Mouse (Mus musculus) adrenal gland, postnatal 14 days (tissue): Measurements from ENCODE around the gene Aldh16a1. TPM values are rescaled to one million over a fixed set of nuclear protein-coding genes. Genes with fewer than 3 reads are reported as not detected.

Source experiments
- DNase-seq: peaks from one replicate; pipeline ENCODE4 v3.0.0; 2021; ENCODE audit warnings: mixed read lengths
- long read RNA-seq, 2 experiments: library from polyadenylated mRNA; stranded (forward); transcript quantifications; one replicate each; pipeline ENCODE4 v2.0.0; 2021
- total RNA-seq: library from RNA; stranded (reverse); gene quantifications from 2 replicates; pipeline ENCODE4 v1.2.3, GENCODE M21; 2021

The Aldh16a1 gene
- 59.8 and 59.9 TPM in 2 replicates for total RNA-seq
- long read RNA-seq, experiment 1, transcript Aldh16a1-206 (17 exons, 3,537 nt), result major isoform, 52 of 70 reads
- long read RNA-seq, experiment 1, partial matches to known transcripts, result 8 of 70 reads
- long read RNA-seq, experiment 1, other reads (novel, unspliced or antisense), result 10 of 70 reads
- long read RNA-seq, experiment 2, full-length matches to known transcripts, result 31 of 53 reads
- long read RNA-seq, experiment 2, partial matches to known transcripts, result 20 of 53 reads
- long read RNA-seq, experiment 2, other reads (novel, unspliced or antisense), result 2 of 53 reads

DNA sequence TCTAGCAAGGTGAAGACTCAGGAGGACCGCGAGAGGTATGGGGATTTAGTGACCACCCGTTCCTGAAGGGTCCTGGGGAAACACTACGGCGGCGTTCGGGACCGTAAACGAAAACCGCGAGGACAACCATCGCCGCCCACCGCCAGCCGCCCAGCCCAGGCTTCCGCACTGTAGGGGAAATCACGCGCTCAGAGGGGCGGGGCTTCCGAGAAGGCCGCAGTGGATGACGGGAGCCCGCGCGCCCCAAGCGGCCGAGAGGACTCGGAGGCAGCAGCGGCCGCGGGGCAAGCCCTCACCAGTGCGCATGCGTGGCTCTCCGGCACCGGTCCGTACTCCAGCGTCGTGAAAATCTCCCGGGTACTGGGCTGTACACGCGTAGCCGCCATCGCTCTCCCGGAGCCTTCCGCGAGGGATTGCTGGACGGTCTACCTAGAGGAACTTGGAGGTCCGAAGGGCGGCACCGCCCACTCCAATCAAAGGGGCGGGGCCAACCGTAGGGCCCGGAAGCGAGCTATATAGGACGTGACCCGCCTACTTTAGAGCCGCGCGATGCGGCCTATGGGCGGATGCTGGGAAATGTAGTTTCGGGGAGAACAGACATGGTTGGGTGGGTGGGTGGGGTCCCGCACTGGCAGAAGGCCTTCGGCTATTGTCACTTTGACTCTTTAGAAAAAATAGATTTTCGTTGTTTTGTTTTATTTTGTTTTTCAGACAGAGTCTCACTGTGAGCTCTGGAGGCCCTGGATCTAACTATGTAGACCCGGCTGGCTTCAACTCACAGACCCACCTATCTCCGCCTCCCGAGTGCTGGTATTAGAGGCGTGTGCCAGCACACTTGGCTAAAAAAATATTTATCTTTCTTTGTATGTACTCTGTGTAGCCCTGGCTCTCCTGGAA lies at the start of gene Aldh16a1, which contains the start of gene Pih1d1:
TSS of gene Aldh16a1 (minus strand) at position 489 of the 897 bp plus-strand sequence.
TSS of gene Pih1d1 (plus strand) at position 208 of the 897 bp plus-strand sequence.
- DNase-seq, result peak; percentile 98

DNA sequence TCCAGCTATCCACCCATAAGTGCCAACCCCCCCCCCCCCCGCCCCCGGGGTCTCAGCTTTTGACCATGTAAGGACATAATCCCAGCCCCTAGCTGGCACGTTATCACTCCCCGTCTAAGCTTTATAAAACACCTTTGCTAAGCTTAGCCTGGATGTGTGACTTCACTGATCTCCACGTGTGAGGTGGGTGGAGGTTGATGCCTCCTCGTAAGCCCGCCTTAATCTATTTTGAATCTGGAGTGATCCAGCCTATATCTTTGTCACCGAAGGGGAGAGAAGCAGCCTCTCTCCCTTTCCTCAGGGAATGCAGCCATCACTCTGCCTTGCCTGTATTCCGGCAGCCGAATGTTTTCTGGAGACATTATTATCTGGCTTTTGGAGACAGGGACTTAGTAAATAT lies 48.3 kb upstream of the Aldh16a1 start:
- no peak for DNase-seq

DNA sequence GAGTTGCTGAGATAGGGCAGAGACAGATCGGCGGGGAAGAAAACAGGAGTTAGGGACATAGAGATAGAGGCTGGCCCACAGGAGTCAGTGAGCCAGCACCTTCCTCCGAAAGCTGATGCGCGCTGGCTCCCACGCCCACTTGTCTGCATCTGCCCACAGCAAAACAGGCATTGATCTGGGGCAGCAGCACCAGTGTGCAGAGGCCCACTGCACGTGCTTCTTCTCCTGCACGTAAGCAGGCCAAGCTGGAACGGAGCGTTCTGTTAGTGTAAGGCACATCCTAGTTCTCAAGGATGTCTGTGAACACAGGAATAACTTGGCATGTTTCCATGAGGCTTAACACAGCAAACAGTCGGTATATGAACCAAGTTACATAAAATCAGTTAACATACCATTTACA lies 44.6 kb upstream of the Aldh16a1 start:
- no peak for DNase-seq

DNA sequence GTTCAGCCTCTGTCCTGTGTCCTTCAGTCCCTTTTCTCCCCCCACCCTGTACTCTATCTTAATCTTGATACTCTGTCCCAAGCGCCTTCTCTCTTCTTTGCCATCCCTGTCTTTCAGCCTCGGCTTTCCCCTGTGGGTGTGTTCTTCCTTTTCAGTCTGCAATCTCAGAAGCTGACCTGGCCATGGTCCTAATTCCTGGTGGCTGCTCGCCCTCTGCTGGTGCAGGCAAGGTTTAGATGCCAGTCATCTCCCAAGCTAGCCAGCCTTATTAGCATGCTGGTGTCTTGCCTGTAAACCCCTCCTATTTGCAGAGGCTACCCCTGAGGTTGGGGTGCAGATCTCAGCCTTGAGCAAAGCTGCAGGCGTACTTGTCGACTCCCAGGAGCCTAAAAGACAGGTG lies 44.1 kb upstream of the Aldh16a1 start:
- DNase-seq, result peak; percentile 86

DNA sequence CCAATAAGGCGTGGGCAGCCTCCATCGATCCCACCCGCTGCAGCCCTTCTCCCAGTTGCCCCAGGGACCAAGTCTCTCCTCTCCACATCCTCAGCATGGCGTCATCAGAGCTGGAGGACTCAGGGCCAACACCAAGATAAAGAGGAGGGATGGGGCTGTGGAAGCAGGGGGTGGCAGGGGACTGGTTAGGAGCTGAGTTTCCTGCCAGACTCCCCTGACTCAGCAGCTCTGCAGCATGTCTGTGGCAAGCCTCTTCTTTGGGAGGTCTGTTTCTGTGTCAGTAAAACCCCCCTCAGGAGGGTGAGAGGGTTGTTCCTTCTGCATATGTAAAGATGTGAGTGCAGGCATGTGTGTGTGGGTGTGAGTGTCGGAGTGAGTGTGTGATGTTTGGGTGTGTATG lies 42.6 kb upstream of the Aldh16a1 start:
- DNase-seq, result no peak

DNA sequence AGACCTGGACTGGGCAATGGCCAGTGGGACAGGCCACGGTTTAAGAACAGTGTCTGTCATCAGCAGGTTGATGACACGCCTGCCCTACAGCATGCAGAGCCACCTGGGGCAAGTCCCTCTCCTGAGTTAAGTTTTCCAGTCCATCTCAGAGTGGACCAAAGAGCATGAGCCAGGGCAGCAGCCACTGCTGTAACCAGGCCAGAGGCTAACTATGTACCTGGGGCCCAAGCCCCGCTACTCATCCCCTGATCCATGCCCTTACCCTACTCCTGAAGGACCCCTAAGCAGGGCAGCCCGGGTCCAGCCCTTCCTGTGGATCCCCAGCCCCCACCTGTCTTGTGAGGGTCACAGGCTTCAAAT lies 41.8 kb upstream of the Aldh16a1 start:
- DNase-seq, result no peak

DNA sequence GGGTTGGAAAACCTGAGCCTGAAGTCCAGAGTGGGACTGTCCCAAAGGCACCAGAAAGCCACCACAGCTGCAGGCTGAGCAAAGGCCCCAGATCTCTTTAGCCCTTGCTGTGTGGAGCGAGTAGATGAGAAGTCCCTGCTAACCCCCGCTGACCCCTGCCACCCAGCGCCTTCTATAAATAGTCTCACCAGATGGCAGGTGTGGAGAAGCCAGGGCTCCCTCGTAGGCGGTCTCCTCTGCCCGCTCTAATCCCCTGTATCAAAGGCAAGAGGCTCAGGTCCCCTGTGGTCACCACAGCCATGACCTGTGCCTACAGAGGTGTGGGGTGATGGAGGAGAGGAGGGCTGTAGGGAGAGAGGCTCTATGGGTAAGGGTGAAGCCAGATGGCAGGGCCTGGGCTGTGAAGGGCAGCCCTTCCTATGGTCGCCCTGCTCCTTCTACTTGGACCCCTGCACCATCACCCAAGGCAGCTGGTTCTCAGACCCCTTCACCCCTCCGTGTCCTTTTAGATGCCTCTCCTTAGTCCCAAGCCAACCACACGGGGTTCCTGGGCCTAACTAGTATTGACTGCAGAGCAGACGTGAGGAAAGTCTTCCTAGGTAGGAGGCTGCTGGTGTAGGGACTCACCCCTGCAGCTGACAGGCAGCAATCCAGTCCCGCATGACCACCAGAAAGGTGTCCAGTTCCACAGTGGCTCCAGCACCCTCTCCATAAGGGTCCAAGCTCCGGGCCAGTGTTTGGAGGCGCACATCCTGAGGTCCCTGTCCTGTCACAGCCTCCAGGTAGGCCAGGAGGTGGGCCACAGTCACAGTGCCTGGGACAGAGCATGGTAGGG lies 41.2 kb upstream of the Aldh16a1 start:
- DNase-seq, result no peak

DNA sequence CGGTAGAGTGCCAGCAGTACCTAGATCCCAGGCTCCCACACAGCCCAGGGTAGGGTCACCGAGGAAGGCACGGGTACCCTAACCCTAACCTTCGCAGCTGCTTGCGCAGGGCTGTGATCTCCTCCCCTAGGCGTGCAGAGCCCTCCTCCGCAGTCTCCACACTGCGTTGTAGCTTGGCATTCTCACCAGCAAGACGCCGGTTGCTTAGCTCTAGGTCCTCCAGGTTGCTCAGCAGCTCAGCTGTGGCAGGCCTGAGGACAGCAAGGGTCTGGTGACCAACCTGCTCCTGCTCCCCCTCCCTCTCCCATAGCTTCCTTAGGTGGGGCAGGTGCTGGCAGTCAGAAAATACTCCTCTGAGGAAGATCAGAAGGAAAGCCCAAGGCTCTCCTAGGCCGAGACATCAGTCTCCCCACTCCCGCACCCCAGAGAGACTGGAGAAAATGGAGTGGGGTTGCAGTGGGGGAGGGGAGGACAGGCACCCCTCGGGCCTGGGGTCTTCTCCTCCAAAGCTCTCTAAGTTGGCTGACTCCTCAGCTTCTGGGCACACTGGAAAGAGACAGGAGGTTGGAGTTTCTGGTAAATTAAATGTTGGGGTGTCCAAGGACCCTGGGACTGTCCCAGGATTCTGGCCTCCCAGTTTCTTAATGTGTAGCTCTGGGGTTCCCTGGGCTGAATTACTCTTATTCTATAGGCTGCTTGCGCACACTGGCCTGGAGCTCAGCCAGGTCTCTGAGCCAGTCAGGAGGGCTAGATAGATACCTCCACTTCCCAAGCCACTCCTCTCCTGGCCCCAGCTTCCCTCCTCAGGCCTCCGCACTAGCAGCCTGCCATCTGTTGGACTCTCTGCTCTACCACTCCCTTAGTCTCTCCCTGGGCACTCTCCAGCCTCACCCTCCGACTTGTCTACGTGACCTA lies 39.7 kb upstream of the Aldh16a1 start:
- no peak for DNase-seq

DNA sequence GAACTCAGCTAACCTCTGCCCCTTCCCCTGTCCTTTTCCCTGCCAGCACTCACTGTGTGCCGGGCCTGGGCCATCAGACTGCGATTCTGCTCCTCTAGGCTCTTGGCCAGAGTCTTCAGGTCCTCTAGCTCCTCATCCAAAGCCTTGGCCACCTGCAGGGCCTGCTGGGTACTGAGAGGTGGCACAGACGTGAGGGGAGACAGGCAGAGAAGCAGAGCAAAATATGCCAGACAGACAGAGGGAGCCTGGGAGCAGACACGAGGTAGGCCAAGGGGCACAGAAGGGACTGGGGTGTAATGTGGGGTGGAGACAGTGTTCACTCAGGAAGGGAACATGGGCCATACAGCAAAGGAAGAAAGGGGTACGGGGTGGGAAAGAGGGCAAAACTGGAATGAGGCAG lies 39.0 kb upstream of the Aldh16a1 start:
- DNase-seq, result no peak

DNA sequence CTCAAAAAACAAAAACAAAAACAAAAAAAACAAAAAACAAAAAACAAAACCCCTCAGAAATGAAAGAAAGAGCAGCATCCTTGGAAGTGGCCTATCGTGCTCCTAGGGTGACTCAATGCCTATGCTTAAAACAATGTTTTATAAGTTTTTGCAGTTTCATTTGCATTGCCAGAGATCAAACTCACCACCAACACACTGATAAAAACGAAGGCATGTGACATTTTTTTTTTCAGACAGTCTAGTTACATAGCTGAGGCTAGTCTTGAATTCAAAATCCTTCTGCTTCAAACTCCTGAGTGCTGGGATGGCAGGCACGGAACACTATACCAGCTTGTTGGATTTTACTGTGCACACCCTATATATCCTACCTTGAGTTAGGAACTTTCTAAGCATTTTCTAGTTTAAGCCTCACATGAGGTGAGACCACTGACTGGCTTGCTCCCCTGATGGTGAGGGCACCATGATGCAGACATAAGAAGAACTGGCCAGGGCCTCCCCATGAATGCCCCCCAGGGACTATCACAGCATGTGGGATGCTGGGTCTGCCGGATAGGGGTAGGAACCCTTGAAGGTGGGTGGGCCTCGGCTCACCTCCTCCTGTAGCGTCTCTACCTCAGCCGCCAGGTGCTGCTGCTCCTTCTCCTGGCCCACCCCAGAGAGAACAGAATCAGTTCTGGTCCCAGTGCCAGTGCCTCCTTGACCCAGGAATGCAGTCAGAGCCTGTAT lies 38.4 kb upstream of the Aldh16a1 start:
- no peak for DNase-seq

DNA sequence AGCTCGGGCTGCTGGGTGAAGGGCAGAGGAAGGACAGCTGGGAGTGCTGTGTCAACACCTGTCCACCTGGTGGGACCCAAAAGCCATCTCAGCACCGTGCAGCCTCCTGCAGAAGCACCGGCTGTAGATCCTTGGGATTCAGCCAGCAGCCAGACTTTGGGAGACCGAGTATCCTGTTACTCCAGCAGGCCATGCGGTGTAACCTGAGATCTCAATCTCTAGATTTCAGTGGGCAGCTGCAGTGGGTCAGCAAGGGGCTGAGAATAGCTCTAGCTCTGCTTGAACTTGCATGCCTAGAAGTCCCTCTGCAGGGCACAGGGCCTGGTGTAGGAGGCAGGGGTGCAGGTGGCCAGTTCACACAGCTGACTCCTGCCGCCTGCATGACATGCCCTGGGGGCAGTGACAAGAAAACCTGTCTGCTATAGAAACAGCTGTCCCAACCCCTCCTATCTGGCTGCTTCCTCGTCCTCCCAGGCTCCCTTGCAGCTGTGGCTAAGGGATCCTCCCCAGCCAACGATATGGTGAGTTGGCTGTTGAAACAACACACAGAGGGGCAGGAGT lies 37.5 kb upstream of the Aldh16a1 start:
- DNase-seq, result no peak

DNA sequence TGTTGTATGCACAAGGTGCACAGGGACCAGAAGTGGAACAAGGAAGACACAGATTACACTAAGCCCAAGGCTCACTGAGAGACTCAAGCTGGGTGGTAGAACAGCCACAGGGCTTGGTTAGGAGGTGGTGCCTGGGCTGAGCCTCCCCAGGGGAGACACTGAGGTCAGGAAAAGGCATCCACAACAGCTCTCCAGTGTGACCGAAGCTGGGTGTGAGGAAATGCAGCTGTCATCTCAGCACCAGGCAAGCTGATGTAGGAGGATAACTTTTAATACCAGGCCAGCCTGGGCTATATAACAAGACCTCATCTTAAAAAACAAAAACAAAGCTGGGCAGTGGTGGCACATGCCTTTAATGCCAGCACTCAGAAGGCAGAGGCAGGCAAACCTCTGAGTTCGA lies 36.8 kb upstream of the Aldh16a1 start:
- no peak for DNase-seq

DNA sequence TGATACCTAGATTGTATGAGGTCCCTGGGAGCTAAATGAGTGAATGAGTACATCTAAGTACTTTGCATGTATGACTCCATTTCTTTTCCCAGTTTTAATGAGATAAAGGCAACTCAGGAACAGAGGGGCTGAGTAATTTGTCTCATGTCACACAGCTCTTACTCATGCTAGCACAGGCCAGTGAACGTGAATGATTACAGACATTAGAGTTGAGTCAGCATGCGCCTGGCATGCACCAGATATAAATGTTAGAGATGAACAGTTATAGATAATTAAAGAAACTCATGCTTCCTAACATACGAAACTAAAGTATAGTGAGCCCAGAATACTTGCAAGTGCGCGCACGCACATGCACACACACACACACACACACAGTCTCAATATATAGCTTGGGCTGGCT lies 35.8 kb upstream of the Aldh16a1 start:
- DNase-seq, result no peak

DNA sequence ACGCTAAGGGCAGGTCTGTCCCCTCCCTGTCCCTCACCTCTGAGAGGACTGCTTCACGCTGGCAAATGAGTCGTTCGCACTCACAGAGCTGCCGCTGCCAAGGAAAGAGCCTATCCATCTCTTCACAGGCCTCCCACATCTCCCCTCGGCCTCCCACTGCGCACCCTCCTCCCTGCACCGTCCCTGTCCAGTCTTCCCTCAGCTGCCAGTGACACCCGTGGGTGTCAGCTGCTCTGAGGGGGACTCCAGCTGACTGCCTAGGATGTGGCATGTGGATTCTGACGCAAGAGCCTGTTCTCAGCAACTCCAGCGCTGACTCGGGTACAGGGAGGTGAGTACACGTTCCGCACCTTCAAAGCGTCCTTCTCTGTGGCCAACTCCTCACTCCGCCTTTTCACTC lies 35.2 kb upstream of the Aldh16a1 start:
- DNase-seq, result no peak

DNA sequence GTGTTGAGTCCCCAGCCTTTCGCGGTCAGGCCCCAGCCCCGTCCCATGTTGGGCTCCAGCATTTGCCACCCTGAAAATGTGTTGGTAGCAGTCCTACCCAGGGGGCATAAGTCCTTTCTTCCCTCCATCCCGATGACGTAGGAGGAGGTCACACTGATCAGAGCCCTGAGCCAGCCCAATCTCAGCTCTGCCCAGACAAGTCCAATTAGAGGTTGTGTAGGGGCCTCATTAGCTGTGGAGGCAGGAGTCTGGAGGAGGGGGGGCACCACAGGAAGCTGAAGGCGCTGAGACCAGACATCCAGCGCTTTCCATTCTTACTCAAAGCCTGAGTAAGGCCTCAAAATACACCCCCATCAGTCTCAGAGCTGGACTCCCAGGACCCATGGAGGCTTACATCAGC lies 31.5 kb upstream of the Aldh16a1 start:
- no peak for DNase-seq

DNA sequence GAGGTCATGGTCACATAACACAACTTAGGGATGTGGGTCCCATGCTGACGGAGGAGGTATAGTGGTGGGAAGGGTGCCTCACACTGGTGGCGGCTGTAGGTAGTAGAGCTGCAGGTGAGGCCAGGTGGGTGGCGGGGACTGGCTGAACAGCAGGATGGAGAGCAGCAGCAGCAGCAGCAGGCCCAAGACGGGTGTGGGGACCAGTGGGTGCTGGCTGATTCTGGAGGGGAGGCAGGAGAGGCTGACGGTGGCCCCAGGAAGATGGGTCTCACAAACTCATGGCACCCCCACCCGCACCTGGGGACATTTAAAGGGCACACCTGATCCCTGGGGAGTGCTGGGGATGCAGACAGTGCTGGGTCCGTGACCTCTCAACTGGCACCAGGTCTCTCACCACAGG lies 29.3 kb upstream of the Aldh16a1 start:
- no peak for DNase-seq

DNA sequence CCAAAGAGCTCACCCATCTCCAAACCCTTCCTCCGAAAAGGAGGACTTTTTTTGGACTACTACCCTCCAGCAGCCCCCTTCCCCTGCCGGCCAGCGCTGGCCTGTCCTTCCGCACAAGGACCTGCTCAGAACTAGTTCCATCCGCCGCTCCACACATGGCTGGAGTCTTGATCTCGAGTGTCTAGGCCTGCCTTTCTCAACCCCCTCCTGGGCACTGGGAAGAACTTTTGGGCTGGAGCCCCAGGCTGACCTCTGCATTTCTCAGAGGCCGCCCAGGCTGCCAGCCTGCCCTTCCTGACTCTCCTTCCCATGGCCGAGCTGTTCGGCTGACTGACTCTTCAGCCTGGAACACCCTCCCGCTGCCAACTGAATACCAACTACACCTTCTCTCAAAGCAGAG lies 28.2 kb upstream of the Aldh16a1 start:
- DNase-seq, result peak; percentile 28

DNA sequence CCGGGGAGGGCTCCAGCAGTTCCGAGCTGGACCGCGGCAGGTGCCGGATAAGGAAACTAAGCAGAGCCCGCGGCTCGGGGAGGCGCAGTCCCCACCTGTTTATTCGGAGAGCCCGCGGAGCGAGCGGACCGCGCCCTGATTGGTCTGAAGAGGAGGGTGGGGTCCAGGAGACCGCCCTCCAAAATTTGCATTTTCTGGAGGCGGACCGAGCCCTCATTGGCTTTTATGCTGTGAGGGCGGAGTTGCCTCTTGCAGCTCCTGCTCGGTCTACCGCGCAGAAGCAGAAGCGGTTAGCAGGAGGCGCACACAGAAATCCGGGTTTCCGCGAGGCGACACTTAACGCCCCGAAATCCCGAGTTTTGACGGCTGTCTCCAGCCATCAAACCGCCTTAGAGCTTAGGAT lies 27.8 kb upstream of the Aldh16a1 start:
- peak; percentile 95 for DNase-seq

DNA sequence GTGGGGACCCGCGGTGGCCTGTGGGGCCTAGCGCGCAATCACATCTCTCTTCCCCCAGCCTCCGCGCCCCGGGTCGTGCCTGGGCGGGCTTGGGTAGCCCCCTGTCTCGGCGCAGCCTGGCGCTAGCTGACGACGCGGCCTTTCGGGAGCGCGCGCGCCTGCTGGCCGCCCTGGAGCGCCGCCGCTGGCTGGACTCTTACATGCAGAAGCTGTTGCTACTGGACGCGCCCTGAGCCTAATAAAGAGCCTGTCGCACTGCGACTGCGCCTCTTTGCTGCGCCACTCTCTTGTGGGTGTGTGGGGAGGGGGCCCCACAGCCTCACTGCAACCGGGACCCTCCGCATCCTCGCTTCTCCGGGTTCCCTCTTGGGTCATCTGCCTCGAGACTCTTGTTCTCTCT lies 27.2 kb upstream of the Aldh16a1 start:
- DNase-seq, result peak; percentile 60

DNA sequence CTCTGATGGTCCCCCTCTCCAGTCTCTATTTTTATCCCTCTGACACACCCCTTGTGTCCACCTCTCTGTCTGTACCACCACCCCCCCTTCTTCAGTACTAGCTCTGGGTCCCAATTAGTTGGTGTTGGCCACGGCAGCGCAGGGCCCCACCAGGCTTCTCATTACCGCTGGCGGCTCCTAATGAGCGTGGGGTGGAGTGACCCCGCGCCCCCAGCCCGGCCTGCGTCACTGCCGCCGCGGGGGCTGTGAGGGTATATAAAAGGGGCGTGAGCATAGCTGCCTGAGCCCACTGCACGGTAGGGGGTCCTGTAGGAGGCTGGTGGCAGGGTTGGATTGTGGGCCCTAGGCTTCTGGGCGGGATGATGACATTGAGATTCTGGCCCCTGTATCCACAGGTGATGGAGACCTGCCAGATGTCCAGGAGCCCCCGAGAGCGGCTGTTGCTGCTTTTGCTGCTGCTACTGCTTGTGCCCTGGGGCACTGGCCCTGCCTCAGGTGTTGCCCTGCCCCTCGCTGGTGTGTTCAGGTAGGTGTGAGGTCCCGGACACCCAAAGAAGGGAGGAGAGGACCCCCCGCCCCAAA lies 26.6 kb upstream of the Aldh16a1 start, which contains the start of gene Pth2:
TSS of gene Pth2 (plus strand) at position 100 of the 582 bp plus-strand sequence.
- DNase-seq, result no peak
